Mouse (Mus musculus) lung, postnatal 0 days (tissue): ENCODE measurements at regions not wholly inside any gene's neighbourhood (a gene's known extent, or its start where the extent isn't known, plus 50 kb on each side); places are given as distances from the start of the nearest gene placed in this dataset.

ENCODE experiments used
- ATAC-seq: fragments of 200-750 bp; cut with Nextera tagmentation; 2 replicates; pipeline ENCODE4 v1.8.0; 2017; ENCODE audit warnings: moderate library complexity
- DNase-seq: peaks from one replicate; pipeline ENCODE4 v3.0.0-alpha.2; 2016; ENCODE audit warnings: low spot score
- H3K27ac ChIP-seq: fragments of 300-500 bp; sonication (generic); 2 replicates; pipeline ENCODE4 v1.5.1; 2014; ENCODE audit warnings: antibody characterized with exemption, mild to moderate bottlenecking, low read length, mixed read lengths
- H3K27me3 ChIP-seq: fragments of 300-500 bp; sonication (generic); replicated peaks from 2 replicates; pipeline ENCODE4 v1.6.1; 2014; ENCODE audit warnings: low read length, mixed read lengths; ENCODE audit not compliant: insufficient read depth
- H3K36me3 ChIP-seq: fragments of 300-500 bp; sonication (generic); 2 replicates; pipeline ENCODE4 v1.6.1; 2014; ENCODE audit warnings: low read length, mixed read lengths; ENCODE audit not compliant: insufficient read depth
- H3K4me1 ChIP-seq: fragments of 300-500 bp; sonication (generic); 2 replicates; pipeline ENCODE4 v1.6.1; 2014; ENCODE audit warnings: antibody characterized with exemption, low read depth, low read length, mixed read lengths; ENCODE audit not compliant: insufficient read depth
- H3K4me2 ChIP-seq: fragments of 300-500 bp; sonication (generic); replicated peaks from 2 replicates; pipeline ENCODE4 v1.6.1; 2014; ENCODE audit warnings: low read depth, mild to moderate bottlenecking, low read length, moderate library complexity, mixed read lengths
- H3K4me3 ChIP-seq: fragments of 300-500 bp; sonication (generic); 2 replicates; pipeline ENCODE4 v1.5.1; 2014; ENCODE audit warnings: low read depth, low read length
- H3K9ac ChIP-seq: fragments of 300-500 bp; sonication (generic); replicated peaks from 2 replicates; pipeline ENCODE4 v1.6.1; 2014; ENCODE audit warnings: low read depth, mild to moderate bottlenecking
- H3K9me3 ChIP-seq: fragments of 300-500 bp; sonication (generic); 2 replicates; pipeline ENCODE4 v1.6.1; 2016; ENCODE audit warnings: low read length, mixed read lengths
- CTCF ChIP-seq: IDR thresholded peaks from 2 replicates; pipeline ENCODE4 v1.5.1; 2016; ENCODE audit warnings: antibody characterized with exemption, mild to moderate bottlenecking
- EP300 ChIP-seq: IDR thresholded peaks from 2 replicates; pipeline ENCODE4 v1.6.1; 2016; ENCODE audit warnings: antibody characterized with exemption, mild to moderate bottlenecking, control low read depth
- WGBS: fragments of 180-500 bp; shearing (Covaris S2); extraction: QIAGEN DNeasy Blood & Tissue Kit; methylation state at CpG from one replicate; pipeline ENCODE4 v1.1.7; 2014; 5-methylcytosine and 5-hydroxymethylcytosine counted together

GRCm38 (mm10) chr12:38975508-38975907 is 196.3 kb downstream of the Etv1 start:
- Histone ChIP-seq H3K36me3 (no peaks in the 10 kb centered on the region), H3K4me3 (no peak overlapping the region), H3K9me3 (no peaks in the 10 kb centered on the region), H3K9ac (no peak overlapping the region), H3K4me1 (no peaks in the 10 kb centered on the region), H3K27ac (no peak overlapping the region), H3K4me2 (no peak overlapping the region), H3K27me3 (no peaks in the 10 kb centered on the region)
- ATAC-seq (no peak), DNase-seq (no peak)
- 69% methylated on average over 4 of the region's 4 CpGs for WGBS
- no peak for TF ChIP-seq CTCF
- TF ChIP-seq EP300, result no peak

GRCm38 (mm10) chr12:38982423-38982822 is 203.2 kb downstream of the Etv1 start:
- no peak overlapping the region for H3K4me3 ChIP-seq
- no peak overlapping the region for H3K27ac ChIP-seq
- H3K4me1 ChIP-seq, result no peaks in the 10 kb centered on the region
- H3K9ac ChIP-seq, result no peak overlapping the region
- H3K9me3 ChIP-seq, result no peaks in the 10 kb centered on the region
- no peaks in the 10 kb centered on the region for H3K36me3 ChIP-seq
- H3K27me3 ChIP-seq, result no peaks in the 10 kb centered on the region
- DNase-seq (no peak), ATAC-seq (no peak)
- TF ChIP-seq CTCF (no peak), EP300 (no peak)
- no peak overlapping the region for H3K4me2 ChIP-seq

- no peak overlapping the region for H3K4me3 ChIP-seq
- no peaks in the 10 kb centered on the region for H3K9me3 ChIP-seq
- DNase-seq (no peak), ATAC-seq (no peak)
- 72% methylated on average over 2 of the region's 2 CpGs for WGBS
- no peaks in the 10 kb centered on the region for H3K36me3 ChIP-seq
- H3K27ac ChIP-seq, result no peak overlapping the region
- no peak overlapping the region for H3K4me2 ChIP-seq
- no peaks in the 10 kb centered on the region for H3K27me3 ChIP-seq
- no peak for TF ChIP-seq CTCF
- TF ChIP-seq EP300, result no peak
- no peaks in the 10 kb centered on the region for H3K4me1 ChIP-seq
- H3K9ac ChIP-seq, result no peak overlapping the region
Measured at GRCm38 (mm10) chr12:38985909-38986308, 206.7 kb downstream of the Etv1 start.

- no peak overlapping the region for H3K4me3 ChIP-seq
- no peaks in the 10 kb centered on the region for H3K36me3 ChIP-seq
- H3K4me2 ChIP-seq, result no peak overlapping the region
- H3K27ac ChIP-seq, result no peak overlapping the region
- 84% methylated on average over 3 of the region's 3 CpGs for WGBS
- H3K27me3 ChIP-seq, result no peaks in the 10 kb centered on the region
- no peaks in the 10 kb centered on the region for H3K4me1 ChIP-seq
- ATAC-seq (no peak), DNase-seq (no peak)
- no peak for TF ChIP-seq EP300
- no peak for TF ChIP-seq CTCF
- no peaks in the 10 kb centered on the region for H3K9me3 ChIP-seq
- no peak overlapping the region for H3K9ac ChIP-seq
Measured at GRCm38 (mm10) chr12:38986346-38986745, 207.2 kb downstream of the Etv1 start.

GRCm38 (mm10) chr12:38987277-38987676 is 208.1 kb downstream of the Etv1 start:
- H3K4me3 ChIP-seq, result no peak overlapping the region
- no peaks in the 10 kb centered on the region for H3K27me3 ChIP-seq
- DNase-seq (no peak), ATAC-seq (no peak)
- H3K4me1 ChIP-seq, result no peaks in the 10 kb centered on the region
- H3K9me3 ChIP-seq, result no peaks in the 10 kb centered on the region
- H3K27ac ChIP-seq, result no peak overlapping the region
- TF ChIP-seq EP300 (no peak), CTCF (no peak)
- no peak overlapping the region for H3K4me2 ChIP-seq
- H3K36me3 ChIP-seq, result no peaks in the 10 kb centered on the region
- no peak overlapping the region for H3K9ac ChIP-seq

GRCm38 (mm10) chr12:38987819-38988218 is 208.6 kb downstream of the Etv1 start:
- Histone ChIP-seq H3K4me3 (no peak overlapping the region), H3K4me1 (no peaks in the 10 kb centered on the region), H3K9ac (no peak overlapping the region), H3K36me3 (no peaks in the 10 kb centered on the region), H3K4me2 (no peak overlapping the region), H3K27me3 (no peaks in the 10 kb centered on the region), H3K9me3 (no peaks in the 10 kb centered on the region), H3K27ac (no peak overlapping the region)
- ATAC-seq (no peak), DNase-seq (no peak)
- TF ChIP-seq CTCF (no peak), EP300 (no peak)
- 88% methylated on average over 4 of the region's 4 CpGs for WGBS

- no peaks in the 10 kb centered on the region for H3K9me3 ChIP-seq
- ATAC-seq (no peak), DNase-seq (no peak)
- no peak overlapping the region for H3K9ac ChIP-seq
- H3K4me2 ChIP-seq, result no peak overlapping the region
- TF ChIP-seq CTCF, result no peak
- TF ChIP-seq EP300, result no peak
- H3K4me3 ChIP-seq, result no peak overlapping the region
- H3K4me1 ChIP-seq, result no peaks in the 10 kb centered on the region
- 74% methylated on average over 2 of the region's 2 CpGs for WGBS
- no peak overlapping the region for H3K27ac ChIP-seq
- H3K36me3 ChIP-seq, result no peaks in the 10 kb centered on the region
- H3K27me3 ChIP-seq, result no peaks in the 10 kb centered on the region
Measured at GRCm38 (mm10) chr12:39027179-39027578, 248.0 kb downstream of the Etv1 start.
